Mouse (Mus musculus) ES-Bruce4 (cell line): Measurements from ENCODE around the gene Gm10228.
"Not testable (repeated sequence)": the region's sequence is repeated elsewhere in the genome, so short reads cannot be mapped to it uniquely, and the experiment has no call there.

Experiments used
- CTCF ChIP-seq: IDR thresholded peaks from one replicate; pipeline ENCODE4 v1.8.1; 2011; ENCODE audit warnings: low read depth, low read length
- EP300 ChIP-seq: IDR thresholded peaks from 2 replicates; pipeline ENCODE4 v1.6.1; 2011; ENCODE audit warnings: low read depth, low read length; ENCODE audit not compliant: insufficient read depth

GRCm38 (mm10) chr16:89031399-89031798 is 9.9 kb downstream of the Gm10228 start, which contains the start of gene Krtap6-1:
- TF ChIP-seq CTCF, EP300: not testable (repeated sequence)
